Comparison of ENCODE assay signal across 8 mouse cellular contexts in the genomic region with DNA sequence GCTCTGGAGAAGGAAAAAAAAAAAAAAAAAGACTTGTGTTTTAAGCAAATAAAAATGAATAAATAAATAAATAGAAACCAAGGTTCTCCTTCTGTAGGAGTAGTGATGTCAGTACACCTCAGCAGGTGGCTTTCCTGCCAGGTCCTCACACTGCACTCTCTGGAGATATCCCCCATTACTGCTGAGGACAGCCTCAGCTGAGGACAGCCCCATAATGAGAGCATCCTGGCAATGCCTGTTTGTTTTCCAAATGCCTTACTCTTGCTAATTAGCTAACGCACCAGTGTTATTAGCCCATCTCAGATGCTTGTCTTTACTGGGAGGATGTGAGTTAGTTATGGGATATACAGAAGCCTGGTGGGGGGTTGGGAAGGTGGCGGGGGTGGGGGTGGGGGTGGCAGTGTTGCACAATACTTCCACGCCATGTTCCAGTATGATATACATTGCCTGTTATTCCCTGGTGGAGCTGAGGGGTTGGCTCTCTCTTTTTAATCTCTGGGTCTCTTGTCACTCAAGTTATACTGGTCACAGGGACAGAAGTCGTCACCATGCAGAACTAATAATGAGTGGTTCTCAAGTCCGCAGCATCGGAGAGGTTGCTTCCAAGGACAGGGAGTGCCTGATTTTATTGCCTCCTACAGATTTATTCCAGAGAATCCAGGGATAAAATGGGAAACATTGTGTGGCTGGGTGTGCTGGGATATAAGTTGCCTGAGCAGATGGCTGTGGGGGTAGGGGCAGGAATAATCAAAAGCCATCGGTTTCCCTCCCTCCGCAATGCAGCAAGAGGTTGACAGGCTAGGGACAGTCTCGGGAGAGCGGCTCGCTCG.
DNase-seq lines count a peak whose midpoint lies in the region; ATAC-seq and TF ChIP-seq lines count a peak whose summit lies in the region.

No protein-coding gene starts in this region.

- H3K9me3 ChIP-seq in kidney, postnatal 0 days (replicated peaks; ENCODE audit: low read length): no peaks in the 10 kb centered on the region
- H3K9me3 ChIP-seq in embryonic facial prominence, embryonic 12.5 days: no peaks in the 10 kb centered on the region
- peaks cover 4% of the 10 kb centered on the region; the same call in 1 of the 2 replicates for H3K9me3 ChIP-seq in intestine, embryonic 16.5 days (ENCODE audit: control insufficient read depth, low read length)
- no peaks in the 10 kb centered on the region for H3K9me3 ChIP-seq in midbrain, postnatal 0 days (ENCODE audit: low read length)

- no peaks in the 10 kb centered on the region for H3K27me3 ChIP-seq in kidney, postnatal 0 days (ENCODE audit: insufficient read depth, low read length)
- H3K27me3 ChIP-seq in embryonic facial prominence, embryonic 12.5 days: no peaks in the 10 kb centered on the region
- H3K27me3 ChIP-seq in intestine, embryonic 16.5 days (replicated peaks; ENCODE audit: control insufficient read depth, insufficient read depth, low read length): no peaks in the 10 kb centered on the region
- H3K27me3 ChIP-seq in midbrain, postnatal 0 days (ENCODE audit: insufficient read depth, low read length): no peaks in the 10 kb centered on the region

- no peak for TF ChIP-seq CTCF in kidney, postnatal 0 days (IDR thresholded peaks at IDR 0.05; ENCODE audit: low read depth)
- no peak for TF ChIP-seq CTCF in midbrain, postnatal 0 days (IDR thresholded peaks at IDR 0.05)

- H3K36me3 ChIP-seq in kidney, postnatal 0 days (ENCODE audit: insufficient read depth, low read length): no peaks in the 10 kb centered on the region
- H3K36me3 ChIP-seq in embryonic facial prominence, embryonic 12.5 days: no peaks in the 10 kb centered on the region
- H3K36me3 ChIP-seq in intestine, embryonic 16.5 days (ENCODE audit: control insufficient read depth, insufficient read depth, low read length): no peaks in the 10 kb centered on the region
- H3K36me3 ChIP-seq in midbrain, postnatal 0 days (ENCODE audit: insufficient read depth, low read length): no peaks in the 10 kb centered on the region

- H3K4me2 ChIP-seq in kidney, postnatal 0 days (ENCODE audit: low read length): peak overlapping the region; percentile 37
- peak overlapping the region; percentile 22 for H3K4me2 ChIP-seq in embryonic facial prominence, embryonic 12.5 days (replicated peaks)
- H3K4me2 ChIP-seq in intestine, embryonic 16.5 days (ENCODE audit: low read depth, low read length): peak overlapping the region; percentile 38
- peak overlapping the region; percentile 41 for H3K4me2 ChIP-seq in midbrain, postnatal 0 days (ENCODE audit: low read depth, low read length, poor library complexity, severe bottlenecking)

- DNase-seq in kidney, postnatal 0 days (ENCODE audit: low spot score): no peak
- no peak for DNase-seq in kidney, postnatal 4 days
- peak; percentile 59 for DNase-seq in midbrain, postnatal 0 days (ENCODE audit: low spot score)
- no peak for DNase-seq in gastrocnemius, postnatal 10 days
- DNase-seq in thymus, postnatal 14 days: no peak

- H3K27ac ChIP-seq in kidney, postnatal 0 days: no peak overlapping the region
- no peak overlapping the region for H3K27ac ChIP-seq in embryonic facial prominence, embryonic 12.5 days
- no peak overlapping the region for H3K27ac ChIP-seq in intestine, embryonic 16.5 days (ENCODE audit: low read length)
- H3K27ac ChIP-seq in midbrain, postnatal 0 days (ENCODE audit: low read depth, low read length): peak overlapping the region; percentile 47; the same call in 1 of the 2 replicates

- H3K9ac ChIP-seq in kidney, postnatal 0 days (ENCODE audit: low read depth, low read length): no peak overlapping the region
- no peak overlapping the region for H3K9ac ChIP-seq in embryonic facial prominence, embryonic 12.5 days
- H3K9ac ChIP-seq in intestine, embryonic 16.5 days (ENCODE audit: low read depth, low read length): no peak overlapping the region; the same call in 1 of the 2 replicates
- H3K9ac ChIP-seq in midbrain, postnatal 0 days (replicated peaks; ENCODE audit: low read length, poor library complexity, severe bottlenecking): peak overlapping the region; percentile 42; the same call in 1 of the 2 replicates

- WGBS in kidney, postnatal 0 days: 16% methylated on average over 12 of the region's 12 CpGs
- 19% methylated on average over 12 of the region's 12 CpGs for WGBS in embryonic facial prominence, embryonic 12.5 days
- 21% methylated on average over 12 of the region's 12 CpGs for WGBS in intestine, embryonic 16.5 days
- WGBS in midbrain, postnatal 0 days: 8% methylated on average over 12 of the region's 12 CpGs

- no peak for ATAC-seq in kidney, postnatal 0 days (replicated peaks; ENCODE audit: low FRiP score, low read depth)
- ATAC-seq in embryonic facial prominence, embryonic 12.5 days (ENCODE audit: insufficient number of reproducible peaks, insufficient read depth, low FRiP score, low TSS enrichment): 0 out of 2 replicates have a peak, but pooled peaks have one; percentile 41
- ATAC-seq in intestine, embryonic 16.5 days: peak; percentile 38; the same call in 1 of the 2 replicates
- ATAC-seq in midbrain, postnatal 0 days (ENCODE audit: low FRiP score): no peak
- ATAC-seq in activated CD4-positive, CD25-positive, alpha-beta regulatory T cell, adult 4 months: no peak

- no peak overlapping the region for H3K4me3 ChIP-seq in kidney, postnatal 0 days (replicated peaks; ENCODE audit: low read depth, low read length)
- H3K4me3 ChIP-seq in embryonic facial prominence, embryonic 12.5 days: no peak overlapping the region
- peak overlapping the region; percentile 16; the same call in 1 of the 2 replicates for H3K4me3 ChIP-seq in intestine, embryonic 16.5 days (ENCODE audit: low read length)
- 0 out of 2 replicates have a peak overlapping the region, but pooled peaks have one; percentile 14 for H3K4me3 ChIP-seq in midbrain, postnatal 0 days (ENCODE audit: low read depth, low read length)

- H3K4me1 ChIP-seq in kidney, postnatal 0 days (replicated peaks; ENCODE audit: insufficient read depth, low read length): peaks cover 7% of the 10 kb centered on the region; the same call in 1 of the 2 replicates
- H3K4me1 ChIP-seq in embryonic facial prominence, embryonic 12.5 days: 0 out of 2 replicates have a peak, but pooled peaks cover 8% of the 10 kb centered on the region
- H3K4me1 ChIP-seq in intestine, embryonic 16.5 days (ENCODE audit: control insufficient read depth, insufficient read depth, low read length): peaks cover 6% of the 10 kb centered on the region; the same call in 1 of the 2 replicates
- H3K4me1 ChIP-seq in midbrain, postnatal 0 days (ENCODE audit: insufficient read depth, low read length): no peaks in the 10 kb centered on the region

Comparison
In these comparisons a context has a peak if more than half of its experiments do, and no peak if none do; other contexts are left out.
1. ATAC-seq: peak in embryonic facial prominence, embryonic 12.5 days (single experiment) and intestine, embryonic 16.5 days (single experiment); none in kidney, postnatal 0 days (single experiment), midbrain, postnatal 0 days (single experiment) and activated CD4-positive, CD25-positive, alpha-beta regulatory T cell, adult 4 months (single experiment).
2. H3K4me3 ChIP-seq: peak in intestine, embryonic 16.5 days (single experiment) and midbrain, postnatal 0 days (single experiment); none in kidney, postnatal 0 days (single experiment) and embryonic facial prominence, embryonic 12.5 days (single experiment).
3. Peak in every context shown above with its lines, with median percentiles within 50 percentile points of each other: H3K4me2 ChIP-seq.